Mouse (Mus musculus): Measurements from ENCODE around the gene 4931423N10Rik. TPM values are rescaled to one million over a fixed set of nuclear protein-coding genes. Genes with fewer than 3 reads are reported as not detected.

The 4931423N10Rik gene
- polyA plus RNA-seq, 1 experiment = not detected

DNA sequence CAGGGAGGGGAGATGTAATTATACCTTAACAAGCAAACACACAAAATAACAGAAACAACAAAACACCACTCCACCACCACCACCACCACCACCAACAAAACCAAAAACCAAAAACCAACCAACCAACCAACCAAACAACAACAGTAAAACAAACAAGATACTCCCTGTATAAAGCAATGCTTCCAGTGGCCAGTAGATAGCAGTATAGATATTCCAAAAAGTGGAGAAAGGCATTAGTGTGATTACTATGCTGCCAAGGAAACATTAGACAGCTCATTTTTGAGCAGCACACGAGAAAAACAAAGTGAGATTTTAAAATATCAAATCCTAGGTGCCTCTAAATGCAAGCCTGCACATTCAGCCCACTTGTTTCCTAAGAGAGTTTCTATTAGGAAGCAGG is 107.6 kb downstream of the 4931423N10Rik start:
- H3K4me3 ChIP-seq (ENCODE audit: insufficient read depth, low read length) = no peak overlapping the region
- no peaks in the 10 kb centered on the region for H3K4me1 ChIP-seq (ENCODE audit: control insufficient read depth, insufficient read depth, low read length)
- TF ChIP-seq POLR2A (IDR thresholded peaks at IDR 0.05; ENCODE audit: borderline replicate concordance, low read depth, low read length) (no peak), CTCF (IDR thresholded peaks at IDR 0.05; ENCODE audit: low read depth, low read length) (no peak)
- no peak overlapping the region for H3K27ac ChIP-seq (ENCODE audit: insufficient read depth, low read depth, low read length)

Other genes with a start within 250 kb of the 4931423N10Rik start
- 244 and 268 TPM in 2 replicates for gene Abi1, start 167.2 kb upstream of the 4931423N10Rik start, polyA plus RNA-seq (2012; ENCODE audit: insufficient read depth, insufficient read length, missing spikeins)
- 69.1 and 71.5 TPM in 2 replicates for gene Acbd5, start 139.3 kb upstream of the 4931423N10Rik start, polyA plus RNA-seq (2012; ENCODE audit: insufficient read depth, insufficient read length, missing spikeins)
- gene Mastl, start 51.5 kb upstream of the 4931423N10Rik start, polyA plus RNA-seq (2012; ENCODE audit: insufficient read depth, insufficient read length, missing spikeins) = 5.6 and 8.5 TPM in 2 replicates
- gene Yme1l1, start 51.1 kb upstream of the 4931423N10Rik start, polyA plus RNA-seq (2012; ENCODE audit: insufficient read depth, insufficient read length, missing spikeins) = 48.7 and 55.2 TPM in 2 replicates
- gene Nxph2, start 113.8 kb downstream of the 4931423N10Rik start, polyA plus RNA-seq (2012; ENCODE audit: insufficient read depth, insufficient read length, missing spikeins) = not detected in 2 replicates